Mouse (Mus musculus) adrenal gland, postnatal 0 days (tissue): ENCODE data around the gene Gm49340. TPM values are rescaled to one million over a fixed set of nuclear protein-coding genes. Genes with fewer than 3 reads are reported as not detected.

Experiments used
- polyA plus RNA-seq: library from polyadenylated mRNA; unstranded; fragments of >200 nt; fragmentation: Nextera tagmentation; extraction: Ambion mirVana; gene quantifications from 2 replicates; pipeline ENCODE4 v1.2.1, GENCODE M21; 2015

The Gm49340 gene
- not detected in 2 replicates for polyA plus RNA-seq

DNA sequence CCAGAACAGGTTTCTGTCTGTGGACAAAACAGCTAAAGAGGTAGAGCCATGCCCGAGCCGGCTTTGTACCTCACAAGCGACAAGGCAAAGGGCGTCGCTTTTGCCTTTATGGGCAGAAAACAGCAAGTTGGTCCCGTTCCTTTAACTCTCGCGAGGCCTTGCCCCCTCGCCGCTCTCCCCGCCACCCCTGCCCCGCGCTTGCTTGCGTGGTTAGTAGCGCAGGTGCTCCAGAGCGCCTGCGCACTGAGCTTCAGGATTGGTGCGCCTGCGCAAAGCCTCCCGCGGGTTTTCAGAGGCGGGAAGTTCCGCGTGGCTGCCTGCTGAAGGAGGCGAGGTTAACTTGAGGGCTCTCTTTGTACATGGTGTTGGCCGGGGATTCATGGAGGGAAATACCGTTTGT lies at the start of gene Gm49340, which contains the start of the genes Aspa and Spata22:
Gene Gm49340 (plus strand): TSS at position 300 of the 400 bp plus-strand sequence.
Gene Aspa (minus strand): TSS at position 155 of the 400 bp plus-strand sequence.
Gene Spata22 (plus strand): TSS at position 300 of the 400 bp plus-strand sequence.

DNA sequence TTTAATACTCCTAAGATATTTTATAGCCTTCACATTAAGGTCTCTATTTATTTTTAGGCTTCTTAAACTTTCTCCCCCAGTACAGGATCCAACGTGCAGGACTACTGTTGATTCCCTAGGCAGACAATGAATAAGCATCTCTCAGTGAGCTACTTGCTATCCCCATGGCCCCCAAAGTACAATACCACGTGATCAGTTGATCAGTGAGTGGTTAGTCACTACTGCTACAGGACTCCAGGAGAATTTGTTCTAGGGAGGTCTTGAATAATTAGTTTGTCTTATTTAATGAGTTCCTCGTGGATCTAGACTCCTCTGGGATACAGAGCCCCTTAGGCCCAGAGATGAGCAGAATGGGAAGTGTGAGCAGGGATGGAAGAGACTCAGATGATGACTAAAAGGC lies 20.9 kb downstream of the Gm49340 start, which contains the start of gene Olfr20:
Gene Olfr20 (plus strand): TSS at position 301 of the 400 bp plus-strand sequence.

DNA sequence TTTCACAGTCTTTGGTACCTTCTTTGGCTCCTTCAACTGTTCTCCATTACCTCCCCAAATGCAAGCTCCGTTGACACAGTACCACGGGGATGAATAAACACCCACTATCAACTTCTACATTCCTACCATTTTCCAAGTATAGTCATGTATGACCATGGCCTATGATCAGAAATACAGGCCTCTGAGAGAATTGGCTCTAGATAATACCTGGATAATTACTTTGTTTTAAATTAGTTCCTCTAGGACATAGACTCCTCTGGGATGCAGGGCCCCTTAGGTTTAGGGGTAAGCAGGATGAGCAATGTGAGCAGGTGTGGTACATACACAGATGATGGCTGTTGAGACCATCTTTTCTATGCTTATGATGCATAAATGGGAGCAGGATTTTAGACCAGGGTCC lies 41.4 kb downstream of the Gm49340 start, which contains the start of gene Olfr376:
Gene Olfr376 (plus strand): TSS at position 301 of the 400 bp plus-strand sequence.

DNA sequence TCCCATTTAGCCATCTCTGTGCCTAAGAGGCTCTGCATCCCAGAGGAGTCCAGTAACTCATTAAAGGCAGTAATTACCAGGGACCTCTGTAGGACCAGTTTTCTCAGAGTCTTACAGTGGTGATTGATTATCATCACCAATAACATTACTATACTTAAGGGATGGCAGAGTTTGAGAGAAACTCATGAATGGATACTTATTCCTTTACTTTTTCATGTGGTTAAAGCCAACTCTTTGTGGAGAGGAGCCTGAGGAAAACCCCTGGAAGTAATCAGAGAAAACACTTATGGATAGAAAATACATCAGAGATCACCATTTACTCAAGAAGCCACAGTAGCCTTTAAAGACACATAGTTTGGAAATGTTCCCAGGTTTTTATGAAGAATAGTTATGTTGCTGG lies 70.0 kb downstream of the Gm49340 start, which contains the start of gene Olfr1:
Gene Olfr1 (minus strand): TSS at position 101 of the 400 bp plus-strand sequence.

Other genes starting within 250 kb of the Gm49340 start
- gene Itgae, start 239.2 kb upstream of the Gm49340 start, polyA plus RNA-seq: 0.03 and 0.21 TPM in 2 replicates
- gene Haspin, start 191.4 kb upstream of the Gm49340 start, polyA plus RNA-seq: 2.9 and 3.1 TPM in 2 replicates
- gene P2rx5, start 169.3 kb upstream of the Gm49340 start, polyA plus RNA-seq: 0.50 TPM in 2 replicates
- gene Emc6, start 152.7 kb upstream of the Gm49340 start, polyA plus RNA-seq: 111 and 130 TPM in 2 replicates
- 152 and 167 TPM in 2 replicates for gene Tax1bp3, start 152.7 kb upstream of the Gm49340 start, polyA plus RNA-seq
- 12.1 and 15.4 TPM in 2 replicates for gene Ctns, start 130.7 kb upstream of the Gm49340 start, polyA plus RNA-seq
- 4.2 and 5.5 TPM in 2 replicates for gene Shpk, start 130.3 kb upstream of the Gm49340 start, polyA plus RNA-seq
- gene Trpv1, start 95.4 kb upstream of the Gm49340 start, polyA plus RNA-seq: 0.10 and 0.35 TPM in 2 replicates
- gene Trpv3, start 62.4 kb upstream of the Gm49340 start, polyA plus RNA-seq: 0.06 and 0.08 TPM in 2 replicates
- gene Aspa, start 145 bp upstream of the Gm49340 start, polyA plus RNA-seq: 10.5 and 20.1 TPM in 2 replicates
- 0.57 TPM in 1 of 2 replicates, not detected in the other for gene Spata22, start within 50 bp of the Gm49340 start, polyA plus RNA-seq
- gene Olfr20, start 21.0 kb downstream of the Gm49340 start, polyA plus RNA-seq: not detected in 2 replicates
- not detected in 2 replicates for gene Olfr376, start 41.5 kb downstream of the Gm49340 start, polyA plus RNA-seq
- not detected in 2 replicates for gene Olfr1, start 69.9 kb downstream of the Gm49340 start, polyA plus RNA-seq
- gene Olfr378, start 98.7 kb downstream of the Gm49340 start, polyA plus RNA-seq: not detected in 2 replicates
- gene Olfr380, start 127.8 kb downstream of the Gm49340 start, polyA plus RNA-seq: not detected in 2 replicates
- gene Olfr381, start 161.9 kb downstream of the Gm49340 start, polyA plus RNA-seq: not detected in 2 replicates
- not detected in 2 replicates for gene Olfr382, start 187.5 kb downstream of the Gm49340 start, polyA plus RNA-seq